Mouse (Mus musculus): ENCODE results near the gene Zmat5.
A peak's percentile ranks its signal among the peaks of the same experiment; 100 is the strongest.
"Not testable (repeated sequence)": the region's sequence is repeated elsewhere in the genome, so short reads cannot be mapped to it uniquely, and the experiment has no call there.

Zmat5 gene

GRCm38 (mm10) chr11:4691213-4691612 is 13.3 kb upstream of the Zmat5 start:
- no peak for DNase-seq

GRCm38 (mm10) chr11:4692162-4692561 is 12.3 kb upstream of the Zmat5 start:
- DNase-seq, result no peak

DNA sequence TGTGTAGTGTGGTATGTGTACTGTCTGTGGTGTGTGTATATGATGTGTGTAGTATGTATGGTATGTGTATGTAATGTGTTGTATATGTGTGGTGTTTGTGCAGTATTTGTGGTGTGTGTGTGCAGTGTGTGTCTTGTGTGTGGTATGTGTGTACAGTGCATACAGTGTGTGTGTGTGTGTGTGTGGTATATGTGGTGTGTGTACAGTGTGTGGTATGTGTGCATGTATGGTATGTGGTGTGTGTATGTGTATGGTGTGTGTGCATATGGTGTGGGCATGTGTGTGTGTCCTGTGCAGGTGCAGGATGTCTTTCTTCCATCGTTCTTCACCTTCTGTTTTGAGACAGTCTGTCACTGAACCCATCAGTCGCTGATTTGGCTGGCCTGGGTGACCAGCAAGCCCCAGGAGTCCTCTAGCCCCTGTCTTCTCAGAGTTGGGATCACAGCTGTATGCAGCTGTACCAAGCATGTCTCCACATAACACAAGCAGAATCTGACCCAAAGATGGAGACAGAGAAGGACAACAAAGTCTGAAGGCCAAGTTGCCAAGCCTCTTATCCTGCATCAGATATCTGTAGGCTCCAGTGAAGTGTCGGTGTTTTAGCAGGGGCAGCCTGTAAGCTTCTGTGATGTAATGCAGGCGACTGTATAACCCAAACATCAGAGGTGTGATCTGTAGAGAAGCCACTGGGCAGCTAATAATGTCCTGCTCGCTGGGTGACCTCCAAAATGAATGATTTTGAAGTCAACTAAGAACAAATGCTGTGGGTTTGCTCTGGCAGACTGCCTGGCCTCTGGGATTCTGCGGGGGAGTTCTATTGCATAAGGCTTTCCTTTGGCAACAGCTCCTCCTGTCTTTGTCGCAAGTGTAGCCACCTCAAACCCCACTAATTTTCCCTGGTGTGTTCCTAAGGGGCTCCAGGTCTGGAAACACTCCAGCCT is 7.2 kb upstream of the Zmat5 start:
- DNase-seq, result peak; percentile 71

DNA sequence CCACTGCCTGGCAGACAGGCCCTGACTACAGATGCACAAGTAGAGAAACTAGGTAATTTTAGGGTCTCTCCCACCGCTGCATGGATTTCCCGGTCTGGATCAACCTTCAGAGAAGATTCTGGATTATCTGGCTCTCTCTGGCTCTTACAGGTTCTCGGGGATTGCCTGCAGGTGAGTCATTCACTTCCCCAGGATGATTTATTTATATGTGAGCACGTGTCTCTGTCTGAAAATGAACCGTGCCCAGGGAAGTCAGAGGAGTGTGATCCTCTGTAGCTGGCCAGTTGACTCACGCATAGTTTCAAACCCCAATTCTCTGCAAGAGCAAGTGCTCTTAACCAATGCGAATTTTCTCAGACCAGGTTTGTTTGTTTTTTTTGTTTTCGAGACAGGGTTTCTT is 3.8 kb upstream of the Zmat5 start:
- no peak for DNase-seq

DNA sequence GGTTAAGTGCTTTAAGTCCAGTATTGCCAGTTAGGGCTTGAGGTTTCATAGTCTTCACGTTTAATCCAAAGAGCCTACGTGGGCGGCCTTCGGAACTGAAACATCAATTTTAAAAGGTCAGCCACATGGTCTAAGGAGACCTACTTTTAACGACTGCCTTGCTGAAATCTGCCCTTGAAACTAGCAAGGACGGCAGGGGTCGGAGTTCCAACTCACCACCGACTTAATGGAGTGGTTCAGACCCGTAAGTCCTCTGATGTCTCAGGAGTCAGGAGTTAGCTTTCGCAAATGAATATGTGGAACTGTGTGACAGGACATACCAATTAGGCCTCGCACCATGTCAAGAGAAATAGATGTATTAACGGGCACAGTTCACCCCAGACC is 798 bp upstream of the Zmat5 start:
- DNase-seq, result no peak

GRCm38 (mm10) chr11:4705178-4705577 is 700 bp downstream of the Zmat5 start:
- no peak for DNase-seq

DNA sequence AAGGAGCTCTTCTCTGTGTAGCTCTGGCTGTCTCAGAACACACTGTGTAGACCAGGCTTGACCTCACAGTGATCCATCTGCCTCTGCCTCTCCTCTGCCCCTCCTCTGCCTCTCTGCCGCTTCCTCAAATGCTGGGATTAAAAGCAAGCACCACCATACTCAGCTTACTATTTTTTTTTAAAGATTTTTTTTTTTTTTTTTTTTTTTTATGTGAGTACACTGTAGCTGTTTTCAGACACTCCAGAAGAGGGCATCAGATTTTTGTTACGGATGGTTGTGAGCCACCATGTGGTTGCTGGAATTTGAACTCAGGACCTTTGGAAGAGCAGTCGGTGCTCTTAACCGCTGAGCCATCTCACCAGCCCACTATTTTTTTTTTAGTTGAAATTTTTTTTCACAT is 5.7 kb downstream of the Zmat5 start:
- not testable (repeated sequence) for DNase-seq

DNA sequence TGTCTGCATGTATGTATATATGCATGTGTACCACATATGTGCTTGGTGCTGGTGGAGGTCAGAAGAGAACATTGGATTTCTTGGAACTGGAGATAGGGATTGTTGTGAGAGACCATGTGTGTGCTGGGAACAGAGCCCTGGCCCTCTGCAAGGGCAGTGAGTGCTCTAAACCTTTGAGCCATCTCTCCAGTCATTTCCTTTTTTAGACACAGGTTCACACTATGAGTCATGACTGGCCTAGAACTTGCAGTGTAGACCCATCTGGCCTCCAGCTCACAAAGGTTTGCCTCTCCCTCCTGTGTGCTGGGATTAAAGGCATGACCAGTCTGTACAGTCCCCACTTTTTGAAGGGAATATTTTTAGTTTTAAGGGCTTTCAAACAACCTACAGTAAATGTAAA is 8.3 kb downstream of the Zmat5 start:
- no peak for DNase-seq

- DNase-seq, result no peak
Observed at GRCm38 (mm10) chr11:4714727-4715126, 10.2 kb downstream of the Zmat5 start.

DNA sequence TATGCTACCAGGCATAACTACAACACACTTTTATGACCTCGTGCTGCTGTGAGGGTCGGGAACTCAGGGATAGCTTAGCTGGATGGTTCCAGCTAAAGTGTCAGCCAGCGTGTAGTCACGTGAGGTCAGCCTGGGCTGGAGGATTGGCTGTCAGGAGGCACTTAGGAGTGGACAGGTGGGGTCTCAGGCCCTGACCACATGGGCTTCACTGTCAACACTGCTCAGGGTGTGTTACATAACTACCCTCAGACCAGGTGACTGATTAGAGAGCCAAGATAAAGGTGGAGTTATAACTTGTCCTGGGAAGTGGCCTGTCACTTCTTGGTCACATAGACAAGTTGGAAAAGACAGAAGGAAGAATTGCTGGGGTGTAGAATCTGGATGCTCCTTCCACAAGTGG is 11.1 kb downstream of the Zmat5 start:
- no peak for DNase-seq

DNA sequence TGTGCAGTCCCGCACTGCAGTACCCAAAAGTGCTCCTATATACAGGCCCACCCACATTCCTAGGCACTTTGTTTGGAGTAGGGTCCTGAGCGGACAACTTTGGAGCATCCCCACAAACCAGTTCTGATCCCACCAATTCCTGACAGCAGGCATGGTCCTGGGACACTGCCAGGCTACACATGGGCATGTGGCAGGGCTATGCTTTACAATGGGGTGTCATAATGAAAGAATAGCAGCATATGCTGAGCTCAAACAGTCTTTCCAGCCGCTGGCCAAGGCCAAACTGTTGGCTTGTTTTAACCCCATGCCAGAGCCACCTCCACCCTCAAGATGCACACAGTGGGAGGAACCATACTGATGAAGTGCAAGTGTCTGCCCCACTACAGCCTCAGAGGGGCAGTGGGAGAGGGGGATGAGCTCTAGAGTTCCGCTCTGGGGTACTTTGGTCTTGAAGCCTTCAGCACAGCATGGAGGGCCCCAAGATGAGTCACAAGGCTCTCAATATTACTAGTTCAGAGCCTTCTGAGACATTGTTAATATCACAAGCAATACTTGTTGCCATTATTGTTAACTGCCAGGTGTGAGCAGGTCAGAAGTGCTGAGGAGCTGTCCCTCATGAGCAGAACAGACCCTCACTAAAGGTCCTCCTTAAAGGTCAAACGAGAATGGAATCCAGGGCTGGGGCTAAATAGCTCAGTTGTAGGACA is 12.2 kb downstream of the Zmat5 start:
- no peak for DNase-seq

DNA sequence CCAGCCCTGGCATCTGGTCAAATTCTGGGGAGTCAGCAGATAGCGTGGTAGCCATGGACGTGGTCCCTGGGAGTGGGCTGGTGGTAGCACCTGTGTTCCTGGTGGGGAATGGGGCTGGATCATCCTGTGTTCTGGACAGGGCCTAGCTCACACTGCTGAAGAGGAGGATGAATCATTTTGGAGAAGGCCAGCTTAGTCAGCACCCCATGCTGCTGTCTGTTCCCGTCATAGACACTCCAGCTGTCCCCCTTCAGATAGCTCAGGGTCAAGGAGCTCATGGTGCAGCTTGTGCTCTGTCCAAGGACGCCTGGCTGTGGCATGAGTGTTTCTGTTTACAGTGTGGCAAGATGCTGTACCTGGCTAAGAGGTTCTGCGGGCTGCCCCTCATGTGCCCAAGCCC is 14.1 kb downstream of the Zmat5 start:
- DNase-seq, result no peak

GRCm38 (mm10) chr11:4719961-4720360 is 15.5 kb downstream of the Zmat5 start:
- no peak for DNase-seq

- DNase-seq, result no peak
Observed at GRCm38 (mm10) chr11:4720393-4720792, 15.9 kb downstream of the Zmat5 start.

- peak; percentile 46 for DNase-seq
Observed at GRCm38 (mm10) chr11:4720900-4721580, 16.6 kb downstream of the Zmat5 start.

GRCm38 (mm10) chr11:4721728-4722127 is 17.2 kb downstream of the Zmat5 start:
- DNase-seq, result no peak

- DNase-seq, result no peak
Observed at GRCm38 (mm10) chr11:4729603-4730002, 25.1 kb downstream of the Zmat5 start.

GRCm38 (mm10) chr11:4730096-4730495 is 25.6 kb downstream of the Zmat5 start:
- no peak for DNase-seq

DNA sequence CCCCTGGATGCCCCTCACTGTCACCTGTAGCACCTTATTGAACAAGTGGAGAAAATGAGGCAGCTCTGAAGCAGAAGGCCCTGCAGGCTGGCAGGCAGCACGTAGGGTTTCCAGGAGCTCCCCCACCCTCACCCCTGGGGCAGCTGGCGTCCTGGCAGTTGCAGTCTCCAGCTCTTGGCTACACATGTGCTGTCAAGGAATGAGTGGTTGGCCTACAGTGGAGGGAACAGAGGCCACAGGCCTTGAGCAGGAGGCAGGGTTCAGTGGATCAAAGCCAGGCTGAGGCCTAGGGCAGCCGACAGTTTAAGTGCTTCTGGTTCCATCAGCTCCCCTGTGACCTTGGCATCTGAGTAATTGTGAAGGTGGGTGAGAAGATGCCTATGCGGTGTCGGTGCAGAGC is 26.4 kb downstream of the Zmat5 start:
- no peak for DNase-seq

DNA sequence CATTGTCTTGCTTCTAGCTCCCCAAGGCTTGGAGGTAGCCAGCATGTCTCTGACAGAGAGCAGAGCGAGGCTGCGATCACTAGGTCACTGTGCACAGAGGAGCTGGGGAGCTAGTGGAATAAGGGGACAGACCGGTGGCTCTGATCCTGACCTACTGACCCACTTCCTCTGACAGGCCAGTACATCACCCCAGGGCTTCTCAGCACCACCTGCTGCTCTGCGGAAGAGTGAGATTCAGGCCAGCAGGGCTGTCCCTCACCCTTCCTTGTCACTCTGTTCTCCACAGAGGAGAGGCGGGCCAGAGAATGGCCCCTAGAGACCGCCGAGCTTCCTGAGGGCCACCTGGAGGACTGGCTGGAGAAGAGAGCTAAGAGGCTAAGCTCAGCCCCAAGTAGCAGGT is 27.3 kb downstream of the Zmat5 start:
- no peak for DNase-seq

- no peak for DNase-seq
Observed at GRCm38 (mm10) chr11:4734179-4734578, 29.7 kb downstream of the Zmat5 start.

DNA sequence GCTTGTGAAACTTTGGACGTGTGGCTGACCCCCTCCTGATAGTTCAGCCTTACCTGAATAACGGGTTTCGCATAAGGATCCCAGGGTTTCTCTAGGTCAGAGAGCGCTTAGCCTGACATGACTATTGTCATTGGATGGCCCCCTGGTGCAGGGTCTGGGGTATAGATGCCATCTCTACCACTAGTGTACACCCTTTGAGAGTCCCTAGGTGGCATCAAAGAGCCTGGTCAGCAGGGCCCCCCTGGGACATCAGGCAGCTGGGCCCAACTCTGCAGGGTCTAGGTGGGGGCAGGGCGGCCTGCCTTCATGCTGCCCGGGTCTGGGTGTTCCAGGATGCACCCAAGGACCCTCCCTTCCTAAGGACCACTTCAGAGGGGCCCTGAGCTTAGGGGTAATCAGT is 31.9 kb downstream of the Zmat5 start:
- no peak for DNase-seq

DNA sequence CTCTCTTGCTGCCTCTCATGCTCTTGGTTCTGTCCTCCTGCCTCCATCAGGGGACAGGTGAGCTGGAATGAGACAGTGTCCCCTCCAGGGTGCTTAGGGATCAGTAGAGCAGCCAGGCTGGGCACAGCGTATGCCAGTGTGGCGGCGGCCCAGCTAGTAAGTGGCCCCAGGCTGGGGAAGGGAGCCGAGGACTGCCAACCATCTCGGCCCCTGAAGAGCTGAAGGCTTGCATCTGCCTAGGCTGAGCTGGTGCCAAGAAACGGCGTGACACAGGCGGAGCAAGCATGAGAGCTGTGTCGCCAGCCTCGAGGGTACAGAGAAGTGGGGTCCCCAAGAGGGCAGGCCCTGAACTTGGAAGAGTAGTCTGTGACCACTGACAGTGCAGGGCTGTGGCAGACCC is 33.2 kb downstream of the Zmat5 start:
- DNase-seq, result no peak

- no peak for DNase-seq
Observed at GRCm38 (mm10) chr11:4738719-4739118, 34.2 kb downstream of the Zmat5 start.
